Mouse (Mus musculus) G1E (cell line): Measurements from ENCODE around the gene Tcte1. TPM values are rescaled to one million over a fixed set of nuclear protein-coding genes. Genes with fewer than 3 reads are reported as not detected.

ENCODE experiments used
- ATAC-seq: 2 replicates; pipeline ENCODE4 v1.8.0; 2016; ENCODE audit warnings: mild to moderate bottlenecking; ENCODE audit not compliant: insufficient number of reproducible peaks, poor library complexity, low FRiP score, severe bottlenecking; ENCODE audit errors: extremely low read depth
- DNase-seq: peaks from one replicate; pipeline ENCODE4 v3.0.0; 2012; ENCODE audit warnings: low spot score
- H3K27me3 ChIP-seq: 2 replicates; pipeline ENCODE4 v1.6.1; 2012; ENCODE audit warnings: mild to moderate bottlenecking, low read length, inconsistent platforms; ENCODE audit not compliant: insufficient read depth
- H3K36me3 ChIP-seq: replicated peaks from 2 replicates; pipeline ENCODE3; 2012; ENCODE audit warnings: mild to moderate bottlenecking, inconsistent platforms
- H3K4me1 ChIP-seq: 2 replicates; pipeline ENCODE4 v1.6.1; 2012; ENCODE audit warnings: low read depth, low read length, inconsistent platforms, mixed read lengths; ENCODE audit not compliant: insufficient read depth
- H3K4me3 ChIP-seq: 2 replicates; pipeline ENCODE4 v1.5.1; 2012; ENCODE audit warnings: low read depth, mild to moderate bottlenecking, inconsistent platforms, low read length, moderate library complexity, mixed read lengths
- H3K9me3 ChIP-seq: replicated peaks from 2 replicates; pipeline ENCODE4 v1.6.1; 2012; ENCODE audit warnings: inconsistent platforms
- CTCF ChIP-seq: IDR thresholded peaks from 2 replicates; pipeline ENCODE4 v1.5.1; 2012; ENCODE audit warnings: low read depth, low read length, inconsistent platforms, mixed read lengths
- GATA1 ChIP-seq: IDR thresholded peaks from 2 replicates; pipeline ENCODE4 v1.6.1; 2012; ENCODE audit warnings: borderline replicate concordance, low read length, inconsistent platforms, mixed read lengths
- GATA2 ChIP-seq: IDR thresholded peaks from 2 replicates; pipeline ENCODE4 v1.6.1; 2012; ENCODE audit warnings: low read depth, low read length, inconsistent platforms, borderline replicate concordance
- POLR2AphosphoS5 ChIP-seq: IDR thresholded peaks from 2 replicates; pipeline ENCODE4 v1.6.1; 2012; ENCODE audit warnings: low read depth, low read length, inconsistent platforms; ENCODE audit not compliant: insufficient replicate concordance
- TAL1 ChIP-seq: conservative IDR thresholded peaks from 2 replicates; pipeline ENCODE4 v1.6.1; 2012; ENCODE audit warnings: low read depth, low read length, inconsistent platforms, mixed read lengths
- polyA plus RNA-seq: library from polyadenylated mRNA; stranded (reverse); fragments of >175 nt; gene quantifications from 2 replicates; pipeline ENCODE4 v1.2.3, GENCODE M21; 2012
- total RNA-seq, 2 experiments: library from RNA; stranded (forward) in 1 of 2; stranded (reverse) in 1 of 2; fragments of 200-1000 nt in 1 of 2; fragments of >200 nt in 1 of 2; fragmentation: Nextera tagmentation in 1 of 2; gene quantifications; 2 replicates each; pipeline ENCODE4 v1.2.3; 2014 to 2017

Tcte1 gene
- total and polyA plus RNA-seq, 3 experiments = not detected

GRCm38 (mm10) chr17:45485581-45485980 is 37.7 kb upstream of the Tcte1 start:
- no peak for TF ChIP-seq TAL1
- no peak for TF ChIP-seq GATA2
- TF ChIP-seq CTCF = no peak
- Histone ChIP-seq H3K4me3 (no peak overlapping the region), H3K36me3 (no peaks in the 10 kb centered on the region), H3K9me3 (no peaks in the 10 kb centered on the region), H3K4me1 (peaks cover 2% of the 10 kb centered on the region), H3K27me3 (peaks cover 20% of the 10 kb centered on the region)
- ATAC-seq (no peak), DNase-seq (no peak)

- no peak overlapping the region for H3K4me3 ChIP-seq
- TF ChIP-seq CTCF (no peak), TAL1 (no peak), GATA1 (no peak), POLR2AphosphoS5 (no peak), GATA2 (no peak)
- H3K36me3 ChIP-seq = no peaks in the 10 kb centered on the region
- ATAC-seq = no peak
- no peaks in the 10 kb centered on the region for H3K4me1 ChIP-seq
- no peaks in the 10 kb centered on the region for H3K9me3 ChIP-seq
- no peak for DNase-seq
- peaks cover 12% of the 10 kb centered on the region for H3K27me3 ChIP-seq
Measured at GRCm38 (mm10) chr17:45487216-45487615, 36.0 kb upstream of the Tcte1 start.

GRCm38 (mm10) chr17:45488321-45489254 is 34.6 kb upstream of the Tcte1 start:
- Histone ChIP-seq H3K4me3 (no peak overlapping the region), H3K36me3 (no peaks in the 10 kb centered on the region), H3K9me3 (no peaks in the 10 kb centered on the region), H3K4me1 (no peaks in the 10 kb centered on the region), H3K27me3 (peaks cover 21% of the 10 kb centered on the region)
- TF ChIP-seq CTCF = no peak
- no peak for TF ChIP-seq GATA1
- no peak for TF ChIP-seq POLR2AphosphoS5
- no peak for TF ChIP-seq GATA2
- no peak for TF ChIP-seq TAL1
- no peak for ATAC-seq
- DNase-seq = no peak

GRCm38 (mm10) chr17:45489736-45490135 is 33.5 kb upstream of the Tcte1 start:
- ATAC-seq (no peak), DNase-seq (no peak)
- Histone ChIP-seq H3K4me1 (no peaks in the 10 kb centered on the region), H3K27me3 (peaks cover 25% of the 10 kb centered on the region), H3K36me3 (no peaks in the 10 kb centered on the region), H3K4me3 (no peak overlapping the region), H3K9me3 (no peaks in the 10 kb centered on the region)
- no peak for TF ChIP-seq TAL1
- TF ChIP-seq CTCF = no peak
- TF ChIP-seq GATA2 = no peak

- DNase-seq (no peak), ATAC-seq (no peak)
- Histone ChIP-seq H3K36me3 (no peaks in the 10 kb centered on the region), H3K4me1 (no peaks in the 10 kb centered on the region), H3K9me3 (no peaks in the 10 kb centered on the region), H3K4me3 (no peak overlapping the region), H3K27me3 (peaks cover 31% of the 10 kb centered on the region)
- TF ChIP-seq CTCF = no peak
- no peak for TF ChIP-seq TAL1
- no peak for TF ChIP-seq GATA2
- TF ChIP-seq POLR2AphosphoS5 = no peak
- TF ChIP-seq GATA1 = no peak
Measured at GRCm38 (mm10) chr17:45490532-45491154, 32.6 kb upstream of the Tcte1 start.

- Histone ChIP-seq H3K36me3 (no peaks in the 10 kb centered on the region), H3K27me3 (peaks cover 37% of the 10 kb centered on the region), H3K4me1 (no peaks in the 10 kb centered on the region), H3K9me3 (no peaks in the 10 kb centered on the region), H3K4me3 (no peak overlapping the region)
- TF ChIP-seq POLR2AphosphoS5 = no peak
- no peak for TF ChIP-seq CTCF
- no peak for TF ChIP-seq GATA1
- DNase-seq (no peak), ATAC-seq (no peak)
Measured at GRCm38 (mm10) chr17:45495398-45495797, 27.8 kb upstream of the Tcte1 start.
